Mouse (Mus musculus) midbrain, postnatal 0 days (tissue): Measurements from ENCODE around the gene Prkab2. TPM values are rescaled to one million over a fixed set of nuclear protein-coding genes. Genes with fewer than 3 reads are reported as not detected.

Experiments
- ATAC-seq: fragments of 200-750 bp; cut with Nextera tagmentation; 2 replicates; pipeline ENCODE4 v1.8.0; 2017; ENCODE audit warnings: moderate number of reproducible peaks, mild to moderate bottlenecking, moderate TSS enrichment, moderate library complexity; ENCODE audit not compliant: low FRiP score
- DNase-seq: peaks from one replicate; pipeline ENCODE4 v3.0.0-alpha.2; 2015; ENCODE audit warnings: low spot score
- H3K27ac ChIP-seq: fragments of 300-500 bp; sonication (generic); 2 replicates; pipeline ENCODE4 v1.5.1; 2014; ENCODE audit warnings: low read depth, mild to moderate bottlenecking, low read length, mixed read lengths
- H3K27me3 ChIP-seq: fragments of 300-500 bp; sonication (generic); 2 replicates; pipeline ENCODE4 v1.6.1; 2014; ENCODE audit warnings: low read length, control low read depth, mixed read lengths; ENCODE audit not compliant: insufficient read depth
- H3K36me3 ChIP-seq: fragments of 300-500 bp; sonication (generic); 2 replicates; pipeline ENCODE4 v1.6.1; 2014; ENCODE audit warnings: low read length, control low read depth, mixed read lengths; ENCODE audit not compliant: insufficient read depth
- H3K4me1 ChIP-seq: fragments of 300-500 bp; sonication (generic); 2 replicates; pipeline ENCODE4 v1.6.1; 2014; ENCODE audit warnings: mild to moderate bottlenecking, control low read depth, antibody characterized with exemption, low read length, mixed read lengths; ENCODE audit not compliant: insufficient read depth
- H3K4me2 ChIP-seq: fragments of 300-500 bp; sonication (generic); 2 replicates; pipeline ENCODE4 v1.6.1; 2014; ENCODE audit warnings: low read depth, mild to moderate bottlenecking, low read length, mixed read lengths; ENCODE audit not compliant: poor library complexity, severe bottlenecking
- H3K4me3 ChIP-seq: fragments of 300-500 bp; sonication (generic); 2 replicates; pipeline ENCODE4 v1.5.1; 2014; ENCODE audit warnings: low read depth, mild to moderate bottlenecking, low read length, moderate library complexity
- H3K9ac ChIP-seq: fragments of 300-500 bp; sonication (generic); replicated peaks from 2 replicates; pipeline ENCODE4 v1.6.1; 2014; ENCODE audit warnings: mild to moderate bottlenecking, low read length, moderate library complexity, mixed read lengths; ENCODE audit not compliant: poor library complexity, severe bottlenecking
- H3K9me3 ChIP-seq: fragments of 300-500 bp; sonication (generic); 2 replicates; pipeline ENCODE4 v1.6.1; 2016; ENCODE audit warnings: low read length, control low read depth
- CTCF ChIP-seq: IDR thresholded peaks from 2 replicates; pipeline ENCODE4 v1.5.1; 2016; ENCODE audit warnings: antibody characterized with exemption, mild to moderate bottlenecking
- WGBS: fragments of 180-500 bp; shearing (Covaris S2); extraction: QIAGEN DNeasy Blood & Tissue Kit; methylation state at CpG from one replicate; pipeline ENCODE4 v1.1.7; 2014; 5-methylcytosine and 5-hydroxymethylcytosine counted together
- polyA plus RNA-seq: library from polyadenylated mRNA; unstranded; fragments of >200 nt; fragmentation: Nextera tagmentation; extraction: Ambion mirVana; gene quantifications from 2 replicates; pipeline ENCODE4 v1.2.1, GENCODE M21; 2015
- total RNA-seq: library from RNA; depleted of rRNA; stranded (reverse); fragments of >200 nt; gene quantifications from 2 replicates; pipeline ENCODE4 v1.2.3, GENCODE M21; 2014

The Prkab2 gene
- total and polyA plus RNA-seq, 2 experiments from 2014 or later: 18.1 to 33.1 TPM

GRCm38 (mm10) chr3:97681321-97682158 lies 23.5 kb downstream of the Prkab2 start:
- Histone ChIP-seq H3K4me3 (peak overlapping the region; percentile 37), H3K36me3 (no peaks in the 10 kb centered on the region), H3K4me1 (peaks cover 9% of the 10 kb centered on the region; the same call in 1 of the 2 replicates), H3K27ac (peak overlapping the region; percentile 58), H3K9ac (peak overlapping the region; percentile 47), H3K27me3 (no peaks in the 10 kb centered on the region), H3K9me3 (no peaks in the 10 kb centered on the region), H3K4me2 (peak overlapping the region; percentile 61)
- ATAC-seq (peak; percentile 82), DNase-seq (peak; percentile 85)
- WGBS: 1% methylated on average over 33 of the region's 33 CpGs
- TF ChIP-seq CTCF: peak; percentile 78

GRCm38 (mm10) chr3:97682159-97682502 lies 24.1 kb downstream of the Prkab2 start:
- no peak for DNase-seq
- peaks cover 9% of the 10 kb centered on the region; the same call in 1 of the 2 replicates for H3K4me1 ChIP-seq
- peak overlapping the region; percentile 37 for H3K4me3 ChIP-seq
- H3K27ac ChIP-seq: no peak overlapping the region
- H3K27me3 ChIP-seq: no peaks in the 10 kb centered on the region
- H3K9me3 ChIP-seq: no peaks in the 10 kb centered on the region
- no peak for ATAC-seq
- no peak for TF ChIP-seq CTCF
- 2% methylated on average over 11 of the region's 11 CpGs for WGBS
- no peaks in the 10 kb centered on the region for H3K36me3 ChIP-seq
- H3K4me2 ChIP-seq: peak overlapping the region; percentile 61
- no peak overlapping the region for H3K9ac ChIP-seq

GRCm38 (mm10) chr3:97682576-97682975 lies 24.6 kb downstream of the Prkab2 start:
- no peak for ATAC-seq
- H3K4me1 ChIP-seq: peaks cover 9% of the 10 kb centered on the region; the same call in 1 of the 2 replicates
- H3K27me3 ChIP-seq: no peaks in the 10 kb centered on the region
- H3K4me3 ChIP-seq: peak overlapping the region; percentile 37; the same call in 1 of the 2 replicates
- no peaks in the 10 kb centered on the region for H3K9me3 ChIP-seq
- 27% methylated on average over 5 of the region's 5 CpGs for WGBS
- H3K27ac ChIP-seq: no peak overlapping the region
- no peaks in the 10 kb centered on the region for H3K36me3 ChIP-seq
- DNase-seq: no peak
- no peak for TF ChIP-seq CTCF
- no peak overlapping the region for H3K9ac ChIP-seq
- peak overlapping the region; percentile 61 for H3K4me2 ChIP-seq

GRCm38 (mm10) chr3:97683560-97684195 lies 25.7 kb downstream of the Prkab2 start:
- no peaks in the 10 kb centered on the region for H3K36me3 ChIP-seq
- no peak overlapping the region for H3K27ac ChIP-seq
- peak; percentile 2 for DNase-seq
- H3K4me2 ChIP-seq: peak overlapping the region; percentile 12
- no peak for ATAC-seq
- no peak for TF ChIP-seq CTCF
- 9% methylated on average over 16 of the region's 16 CpGs for WGBS
- H3K9ac ChIP-seq: no peak overlapping the region
- H3K27me3 ChIP-seq: no peaks in the 10 kb centered on the region
- H3K9me3 ChIP-seq: no peaks in the 10 kb centered on the region
- peaks cover 9% of the 10 kb centered on the region; the same call in 1 of the 2 replicates for H3K4me1 ChIP-seq
- no peak overlapping the region for H3K4me3 ChIP-seq

GRCm38 (mm10) chr3:97686372-97687117 lies 28.6 kb downstream of the Prkab2 start:
- peaks cover 9% of the 10 kb centered on the region; the same call in 1 of the 2 replicates for H3K4me1 ChIP-seq

More at GRCm38 (mm10) chr3:97686372-97687117, 28.6 kb downstream of the Prkab2 start:
- H3K4me2 ChIP-seq: no peak overlapping the region
- no peak for ATAC-seq
- no peak for TF ChIP-seq CTCF
- DNase-seq: no peak
- no peaks in the 10 kb centered on the region for H3K9me3 ChIP-seq
- no peak overlapping the region for H3K27ac ChIP-seq
- no peak overlapping the region for H3K9ac ChIP-seq
- peaks cover 21% of the 10 kb centered on the region for H3K36me3 ChIP-seq
- WGBS: 89% methylated on average over 4 of the region's 4 CpGs
- H3K4me3 ChIP-seq: no peak overlapping the region
- no peaks in the 10 kb centered on the region for H3K27me3 ChIP-seq
